Mouse (Mus musculus) v-Abl transformed pro-B cells (cell line): ENCODE measurements around the gene Coasy.

Experiments used
- in situ Hi-C, 2 experiments: fragments of 400-800 bp; cut with MboI; formaldehyde crosslinking; loops; one replicate each; pipeline ENCODE4 v1.15.1; 2025; ENCODE audit not compliant: unreplicated experiment in 2 of 2

Coasy gene

DNA sequence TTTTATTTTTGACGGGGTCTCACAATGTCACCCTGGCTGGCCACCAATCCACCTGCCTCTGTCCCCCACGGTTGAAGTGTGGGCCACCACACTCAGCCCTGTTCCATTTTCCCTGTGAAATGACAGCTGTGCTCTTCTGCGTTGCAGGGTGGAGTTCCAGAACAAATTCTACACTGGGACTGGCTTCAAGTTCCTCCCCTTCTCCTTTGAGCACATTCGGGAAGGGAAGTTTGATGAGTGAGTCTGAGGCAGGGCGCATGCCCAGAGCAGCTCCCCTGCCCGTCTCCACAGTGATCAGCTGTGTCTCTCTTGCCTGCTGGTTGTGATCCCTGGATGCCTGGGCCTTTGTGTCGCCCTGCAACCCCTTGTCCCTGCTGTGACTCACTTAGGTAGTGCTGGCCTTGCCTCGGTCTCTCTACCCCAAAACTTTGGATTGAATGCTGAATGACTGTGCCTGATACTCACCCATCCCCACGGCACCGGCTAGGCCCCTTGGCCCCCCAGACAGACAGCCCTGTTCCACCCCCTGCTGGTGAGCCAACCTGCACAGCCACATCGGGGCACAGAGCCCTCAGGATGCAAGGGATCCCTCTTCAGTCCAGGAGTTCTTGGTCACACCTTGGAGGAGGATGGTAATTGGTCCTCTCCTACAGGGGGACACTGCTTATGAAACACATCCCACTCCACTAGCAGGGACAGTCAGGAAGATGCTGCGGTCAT lies 20.0 kb upstream of the Coasy start:
- in situ Hi-C loops: no loop called here

GRCm38 (mm10) chr11:101062971-101063675 lies 19.2 kb upstream of the Coasy start:
- in situ Hi-C loops: no loop called here

GRCm38 (mm10) chr11:101063676-101064327 lies 18.6 kb upstream of the Coasy start:
- in situ Hi-C loops: no loop called here

DNA sequence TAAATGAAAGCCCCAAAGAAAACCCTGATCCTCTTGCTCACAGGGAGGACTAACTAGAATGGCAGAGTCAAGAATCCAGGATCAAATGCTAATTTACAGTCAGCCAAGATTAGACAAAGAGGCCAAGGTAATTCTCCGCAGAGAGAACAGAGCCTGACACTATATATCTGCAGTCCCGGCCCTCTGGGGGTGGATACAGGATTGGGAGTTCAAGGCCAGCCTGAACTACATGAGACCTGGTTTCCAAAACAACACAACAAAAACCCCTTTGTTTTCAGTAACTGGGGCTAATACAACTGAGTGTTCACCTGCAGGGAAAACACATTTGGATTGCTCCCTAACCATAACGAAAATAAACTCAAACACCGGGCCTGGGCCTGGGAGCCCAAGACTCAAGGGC lies 17.9 kb upstream of the Coasy start:
- in situ Hi-C loops: no loop called here

DNA sequence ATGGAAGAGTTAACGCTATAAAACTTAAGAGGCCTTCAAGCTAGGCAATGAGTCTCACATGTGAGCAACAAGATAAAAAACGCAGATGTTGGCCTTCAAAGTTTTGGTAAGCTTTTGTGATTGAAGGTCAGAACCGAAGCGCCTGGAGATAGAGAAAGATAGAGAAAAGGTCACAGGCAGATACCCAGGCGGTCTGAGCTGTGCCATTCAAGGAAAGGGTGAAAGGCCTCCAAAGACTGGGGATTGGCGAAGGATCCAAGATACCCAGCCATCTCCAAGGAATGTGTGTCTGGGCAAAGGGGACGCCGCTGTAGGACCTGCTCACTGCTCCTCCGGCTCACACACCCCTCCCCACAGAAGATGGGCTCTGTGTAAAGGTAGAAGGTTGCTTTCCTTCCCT lies 17.4 kb upstream of the Coasy start:
- in situ Hi-C loops: no loop called here

DNA sequence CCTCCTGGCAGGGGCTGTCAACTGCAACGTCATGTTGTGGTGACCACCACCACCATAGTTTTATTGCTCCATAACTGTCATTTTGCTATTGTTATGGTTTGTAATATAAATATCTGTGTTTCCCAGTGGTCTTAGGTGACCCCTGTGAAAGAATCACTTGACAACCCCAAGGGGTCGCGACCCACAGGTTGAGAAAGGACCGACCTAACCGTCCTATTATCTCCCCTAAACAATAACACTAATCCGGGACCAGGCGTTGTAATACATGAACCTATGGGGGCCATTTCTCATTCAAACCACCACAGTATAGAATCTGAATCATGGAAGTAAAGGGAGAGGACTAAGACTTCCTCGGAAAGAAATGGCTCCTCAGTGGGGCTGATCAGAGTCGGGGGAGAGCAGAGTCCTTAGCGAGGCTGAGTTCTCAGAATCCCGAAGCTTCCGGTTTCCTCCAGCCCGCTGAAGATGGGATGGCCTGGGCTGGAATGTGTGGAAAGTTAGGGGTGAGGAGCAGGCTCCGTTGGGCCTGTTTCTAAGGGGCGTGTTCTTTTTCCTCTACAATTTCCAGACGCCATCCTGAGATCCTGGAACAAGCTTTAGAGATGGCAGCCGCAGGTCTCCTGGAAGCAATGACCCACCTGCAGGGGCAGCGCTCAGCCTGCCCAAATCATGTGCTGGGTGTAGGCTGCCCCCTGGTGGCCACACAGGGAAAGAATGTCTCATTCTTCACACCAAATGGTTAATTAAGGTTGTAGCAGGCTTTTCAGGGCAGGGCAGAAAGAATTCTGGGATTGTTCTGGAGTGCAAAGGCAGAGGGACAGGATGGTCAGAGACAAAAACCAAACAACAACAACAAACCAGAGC lies 15.6 kb upstream of the Coasy start:
- in situ Hi-C loops: no loop called here

DNA sequence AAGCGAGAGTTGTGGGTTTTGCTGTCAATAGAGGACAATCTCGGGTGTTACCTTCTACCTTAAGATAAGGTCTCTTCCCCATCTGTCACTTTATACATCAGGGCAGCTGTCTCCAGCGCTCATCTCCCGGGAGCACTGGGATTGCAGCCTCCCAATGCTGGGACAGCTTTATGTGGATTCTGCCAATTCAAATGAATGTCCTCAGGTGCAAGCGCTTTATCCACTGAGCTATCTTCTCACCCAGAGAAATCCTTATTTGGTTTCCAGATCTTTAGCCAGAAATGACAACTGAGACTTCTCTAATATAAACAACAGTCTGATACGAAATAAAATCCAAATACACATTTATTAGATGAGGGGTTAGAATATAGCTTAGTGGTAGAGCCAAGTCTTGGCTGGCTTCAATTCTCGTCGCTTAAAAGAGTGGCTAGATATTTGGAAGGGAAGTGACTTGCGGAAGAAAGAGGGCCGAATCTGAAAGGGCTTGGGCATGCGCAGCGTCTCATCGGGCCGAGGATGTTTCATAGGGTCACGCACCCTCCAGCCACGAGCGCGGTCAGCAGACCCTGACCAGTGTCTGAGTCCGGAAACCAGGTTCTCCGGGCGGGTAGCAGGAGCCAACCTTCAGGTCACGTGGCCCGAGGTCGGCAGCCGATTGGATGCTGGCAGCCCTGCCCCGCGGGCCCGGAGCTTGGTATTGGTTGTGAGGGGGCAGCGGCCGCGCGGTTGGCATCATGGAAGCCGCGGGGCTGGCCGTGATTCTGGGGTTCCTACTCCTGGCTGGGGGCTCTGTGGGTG lies 12.8 kb upstream of the Coasy start, which contains the start of gene Naglu:
Gene Naglu, plus strand, starts transcription at position 622 of the 798 bp plus-strand sequence.
- in situ Hi-C loops: no loop called here

DNA sequence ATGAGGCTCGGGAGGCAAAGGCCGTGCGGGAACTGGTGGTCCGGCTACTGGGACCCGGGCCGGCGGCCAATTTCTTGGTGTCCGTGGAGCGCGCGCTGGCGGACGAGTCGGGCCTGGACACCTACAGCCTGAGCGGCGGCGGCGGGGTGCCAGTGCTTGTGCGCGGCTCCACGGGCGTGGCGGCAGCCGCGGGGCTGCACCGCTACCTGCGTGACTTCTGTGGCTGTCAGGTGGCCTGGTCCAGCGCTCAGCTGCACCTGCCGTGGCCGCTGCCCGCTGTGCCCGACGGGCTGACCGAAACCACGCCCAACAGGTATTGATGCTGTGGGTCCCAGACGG lies 12.2 kb upstream of the Coasy start:
- in situ Hi-C loops: no loop called here

- in situ Hi-C loops: no loop called here
Observed at GRCm38 (mm10) chr11:101070987-101071386, 11.4 kb upstream of the Coasy start.

- in situ Hi-C loops: no loop called here
Observed at GRCm38 (mm10) chr11:101071810-101072428, 10.4 kb upstream of the Coasy start.

DNA sequence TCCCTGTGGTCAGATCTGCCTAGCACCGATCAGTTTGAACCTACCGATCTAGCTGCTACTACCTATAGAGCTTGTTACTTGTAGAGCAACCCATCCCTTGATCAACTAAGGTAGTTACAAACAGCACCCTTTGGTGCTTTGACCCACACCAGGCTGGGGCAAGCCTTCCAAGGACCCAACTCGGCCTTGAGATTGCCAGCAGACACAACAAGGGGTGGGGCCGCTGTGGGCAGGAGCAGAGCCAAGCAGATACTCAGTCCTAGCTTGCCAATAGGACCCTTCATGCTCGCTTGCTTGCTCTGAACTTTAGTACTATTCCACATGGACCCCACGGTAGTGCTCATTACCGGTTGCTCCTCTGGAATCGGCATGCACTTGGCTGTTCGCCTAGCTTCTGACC lies 4.2 kb upstream of the Coasy start, which contains the start of gene Hsd17b1:
Gene Hsd17b1, plus strand, starts transcription at position 291 of the 400 bp plus-strand sequence.
- in situ Hi-C loops: loop anchor here in 1 of 2 experiments (25.0 kb wide), 1 partner anchor 359 kb away; the partner anchor contains the start of genes Ifi35, Ptges3l, Rpl27 and Rundc1

DNA sequence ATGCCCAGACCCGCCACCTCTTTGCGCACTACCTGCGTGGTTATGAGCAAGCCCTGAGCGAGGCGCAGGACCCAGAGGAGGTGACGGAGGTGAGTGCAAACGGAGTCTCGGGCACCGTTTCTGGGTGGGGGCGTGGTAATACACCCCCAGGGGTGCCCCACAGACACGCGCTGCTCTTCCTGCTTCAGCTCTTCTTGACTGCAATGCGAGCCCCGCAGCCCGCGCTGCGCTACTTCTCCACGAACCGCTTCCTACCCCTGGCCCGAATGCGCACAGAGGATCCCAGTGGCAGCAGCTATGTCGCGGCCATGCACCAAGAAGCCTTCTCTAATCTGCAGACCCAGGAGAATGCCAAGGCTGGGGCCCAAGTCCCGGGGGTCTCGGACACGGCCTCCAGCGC lies 2.6 kb upstream of the Coasy start:
- in situ Hi-C loops: loop anchor here (5.0 to 25.0 kb wide), 4 partner anchors 38 to 358 kb away; partner anchors contain the start of genes Cntnap1 (in 1 of the 2), Ifi35 (in 1 of the 2), Plekhh3 (in 1 of the 2) and Ptges3l (in 1 of the 2)

GRCm38 (mm10) chr11:101080421-101080820 lies 1.9 kb upstream of the Coasy start:
- in situ Hi-C loops: loop anchor here (5.0 to 25.0 kb wide), 4 partner anchors 37 to 357 kb away; partner anchors contain the start of genes Cntnap1 (in 1 of the 2), Ifi35 (in 1 of the 2), Plekhh3 (in 1 of the 2) and Ptges3l (in 1 of the 2)

DNA sequence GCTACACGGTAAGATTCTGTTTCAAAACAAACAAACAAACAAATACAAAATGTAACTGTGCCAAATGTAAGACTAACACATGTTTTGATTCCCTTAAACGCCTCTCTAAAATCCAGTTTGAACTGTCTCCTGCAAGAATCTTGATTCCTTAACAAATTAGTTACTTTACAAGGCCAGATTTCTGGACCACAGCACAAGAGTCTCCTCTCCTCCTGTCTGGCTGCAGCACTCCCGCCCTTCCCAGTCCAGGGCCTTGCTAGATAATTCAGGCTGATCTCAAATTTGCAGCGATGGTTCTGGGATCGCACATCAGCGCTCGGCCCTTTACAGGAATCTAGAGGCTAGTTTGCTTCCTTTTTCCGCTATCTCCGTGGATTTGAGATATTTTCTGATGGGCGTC lies 706 bp upstream of the Coasy start:
- in situ Hi-C loops: loop anchor here (5.0 to 25.0 kb wide), 4 partner anchors 36 to 356 kb away; partner anchors contain the start of genes Cntnap1 (in 1 of the 2), Ifi35 (in 1 of the 2), Plekhh3 (in 1 of the 2) and Ptges3l (in 1 of the 2)

DNA sequence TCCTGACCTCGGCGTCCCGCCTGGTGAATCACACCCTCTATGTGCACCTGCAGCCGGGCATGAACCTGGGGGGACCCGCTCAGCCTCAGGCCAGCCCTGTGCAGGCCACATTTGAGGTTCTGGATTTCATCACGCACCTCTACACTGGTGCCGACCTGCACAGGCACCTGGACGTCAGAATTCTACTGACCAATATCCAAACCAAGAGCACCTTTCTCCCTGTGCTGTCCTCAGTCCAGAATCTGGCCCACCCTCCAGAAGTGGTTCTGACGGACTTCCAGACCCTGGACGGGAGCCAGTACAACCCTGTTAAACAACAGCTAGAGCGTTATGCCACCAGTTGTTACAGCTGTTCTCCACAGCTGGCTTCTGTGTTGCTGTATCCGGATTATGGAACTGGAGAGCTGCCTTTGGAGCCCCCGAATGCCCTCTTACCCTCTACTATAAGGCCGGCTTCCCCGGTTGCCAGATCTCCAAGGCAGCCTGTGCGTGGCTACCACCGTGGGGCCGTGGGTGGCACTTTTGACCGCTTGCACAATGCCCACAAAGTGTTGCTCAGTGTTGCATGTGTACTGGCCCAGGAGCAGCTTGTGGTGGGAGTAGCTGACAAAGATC lies 825 bp downstream of the Coasy start:
- in situ Hi-C loops: loop anchor here (5.0 to 25.0 kb wide), 4 partner anchors 34 to 354 kb away; partner anchors contain the start of genes Cntnap1 (in 1 of the 2), Ifi35 (in 1 of the 2), Plekhh3 (in 1 of the 2) and Ptges3l (in 1 of the 2)

DNA sequence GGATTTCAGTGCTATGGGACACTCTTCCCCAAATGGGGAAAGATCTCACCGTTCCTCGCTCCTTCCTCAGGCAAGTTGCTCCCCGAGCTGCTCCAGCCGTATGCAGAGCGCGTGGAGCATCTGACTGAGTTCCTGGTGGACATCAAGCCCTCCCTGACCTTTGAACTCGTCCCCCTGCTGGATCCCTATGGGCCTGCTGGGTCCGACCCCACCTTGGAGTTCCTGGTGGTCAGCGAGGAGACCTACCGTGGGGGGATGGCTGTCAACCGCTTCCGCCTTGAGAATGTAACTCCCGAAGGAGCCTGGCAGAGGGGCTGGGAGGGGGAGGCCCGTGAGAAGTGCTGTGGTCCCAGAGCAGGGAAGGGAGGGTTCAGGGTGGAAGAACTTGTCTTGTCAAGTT lies 1.9 kb downstream of the Coasy start:
- in situ Hi-C loops: loop anchor here (5.0 to 25.0 kb wide), 4 partner anchors 33 to 353 kb away; partner anchors contain the start of genes Cntnap1 (in 1 of the 2), Ifi35 (in 1 of the 2), Plekhh3 (in 1 of the 2) and Ptges3l (in 1 of the 2)

DNA sequence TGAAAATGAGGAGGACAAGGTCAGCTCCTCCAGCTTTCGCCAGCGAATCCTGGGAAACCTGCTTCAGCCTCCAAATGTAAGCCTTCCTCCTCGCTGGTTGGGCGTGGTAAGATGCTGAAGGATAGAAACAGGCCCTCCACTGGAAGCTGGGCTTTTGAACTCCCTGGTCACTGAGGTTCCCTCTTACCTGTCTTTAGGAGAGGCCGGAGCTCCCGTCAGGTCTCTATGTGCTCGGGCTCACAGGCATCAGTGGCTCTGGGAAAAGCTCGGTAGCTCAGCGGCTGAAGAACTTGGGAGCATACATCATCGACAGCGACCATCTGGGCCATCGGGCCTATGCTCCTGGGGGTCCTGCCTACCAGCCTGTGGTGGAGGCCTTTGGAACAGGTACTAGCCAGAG lies 2.4 kb downstream of the Coasy start:
- in situ Hi-C loops: loop anchor here (5.0 to 25.0 kb wide), 4 partner anchors 32 to 352 kb away; partner anchors contain the start of genes Cntnap1 (in 1 of the 2), Ifi35 (in 1 of the 2), Plekhh3 (in 1 of the 2) and Ptges3l (in 1 of the 2)
